Mouse (Mus musculus) liver, adult 2 months (tissue): Measurements from ENCODE around the gene Terf2ip.

ENCODE experiments used
- CTCF ChIP-seq: fragments of 200-500 bp; IDR thresholded peaks from 2 replicates; pipeline ENCODE4 v1.5.1; 2011; ENCODE audit warnings: low read depth, low read length, control low read depth
- POLR2A ChIP-seq: fragments of 200-500 bp; IDR thresholded peaks from 2 replicates; pipeline ENCODE4 v1.6.1; 2011; ENCODE audit warnings: low read length, control low read depth; ENCODE audit not compliant: insufficient read depth; ENCODE audit errors: extremely low read depth

DNA sequence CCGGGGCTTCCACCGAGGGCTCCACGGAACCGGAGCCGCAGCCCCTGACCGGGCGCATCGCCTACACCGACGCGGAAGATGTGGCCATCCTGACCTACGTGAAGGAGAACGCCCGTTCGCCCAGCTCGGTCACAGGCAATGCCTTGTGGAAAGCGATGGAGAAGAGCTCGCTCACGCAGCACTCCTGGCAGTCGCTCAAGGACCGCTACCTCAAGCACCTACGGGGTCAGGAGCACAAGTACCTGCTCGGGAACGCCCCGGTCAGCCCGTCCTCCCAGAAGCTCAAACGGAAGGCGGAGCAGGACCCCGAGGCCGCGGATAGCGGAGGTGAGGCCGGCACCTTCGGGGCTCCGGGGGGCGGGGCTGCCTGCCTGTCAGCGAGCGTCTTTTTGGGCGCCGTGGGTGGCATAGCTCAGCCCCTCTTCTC is 631 bp downstream of the Terf2ip start:
- TF ChIP-seq CTCF = no peak
- no peak for TF ChIP-seq POLR2A
